Mouse (Mus musculus) urinary bladder, postnatal 25 days (tissue): Measurements from ENCODE around the gene Ear10.
A peak's percentile ranks its signal among the peaks of the same experiment; 100 is the strongest.
"Not testable (repeated sequence)": the region's sequence is repeated elsewhere in the genome, so short reads cannot be mapped to it uniquely, and the experiment has no call there.

Source experiments
- DNase-seq: peaks from one replicate; pipeline ENCODE4 v3.0.0; 2022; ENCODE audit warnings: low spot score

The Ear10 gene

DNA sequence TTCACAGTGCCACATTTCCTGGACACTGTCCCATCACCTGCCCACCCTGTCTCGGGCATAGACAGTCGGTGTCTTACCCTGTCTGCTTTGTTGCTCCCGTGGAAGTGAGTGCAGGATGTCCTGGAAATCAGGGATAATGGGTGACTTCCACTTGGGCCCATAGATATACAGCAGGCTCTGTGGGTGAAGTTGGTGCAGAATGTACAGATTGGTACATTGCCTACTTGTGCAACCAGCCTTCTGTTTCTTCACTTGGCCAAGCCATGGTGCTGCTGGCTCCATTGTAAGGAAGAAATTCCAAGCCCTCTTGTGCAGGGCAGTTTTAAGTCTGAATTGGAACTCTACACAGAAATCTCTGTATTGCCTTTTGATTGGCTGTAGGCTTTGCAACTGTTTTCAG, at the start of gene Ear10:
Gene Ear10, minus strand, starts transcription at position 101 of the 400 bp plus-strand sequence.
- not testable (repeated sequence) for DNase-seq

DNA sequence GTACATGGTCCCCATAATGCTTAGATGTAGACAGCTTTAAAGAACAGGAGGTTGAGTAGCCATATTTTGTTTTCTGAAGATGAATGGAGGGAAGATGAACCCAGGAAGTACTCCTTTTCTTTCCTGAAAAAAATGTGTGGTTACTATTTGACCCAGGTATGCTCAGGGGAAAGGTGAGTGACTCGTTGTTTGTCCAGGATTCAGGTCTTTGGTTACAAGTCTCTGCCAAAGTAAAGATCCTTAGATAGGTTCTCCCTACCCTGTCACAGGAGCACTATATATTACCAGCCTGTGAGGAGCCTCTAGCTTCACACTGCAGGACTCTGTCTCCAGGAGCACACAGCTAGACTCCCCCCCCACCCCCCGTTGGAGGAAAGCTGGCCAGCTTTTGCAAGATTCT, 33.4 kb upstream of the Ear10 start, which contains the start of gene Ang5:
Gene Ang5, plus strand, starts transcription at position 301 of the 400 bp plus-strand sequence.
- DNase-seq, result not testable (repeated sequence)

DNA sequence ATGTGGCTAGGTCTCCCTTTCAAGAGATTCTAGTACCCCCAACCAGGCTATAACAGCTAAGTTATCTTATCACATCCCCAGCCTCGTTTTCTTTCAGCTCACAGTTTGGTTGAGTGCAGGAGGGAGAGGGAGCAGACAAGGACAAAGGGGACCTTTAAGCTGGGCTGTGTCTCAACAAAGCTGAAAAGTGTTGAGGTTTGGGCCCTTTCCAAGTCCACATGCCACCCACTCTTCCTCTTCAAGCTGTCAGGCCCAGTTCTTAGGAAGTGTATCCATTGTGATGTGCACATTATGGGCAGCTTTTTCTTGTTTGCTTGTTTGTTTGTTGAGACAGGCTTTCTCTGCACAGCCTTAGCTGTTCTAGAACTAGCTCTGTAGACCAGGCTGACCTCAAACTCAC, 31.7 kb upstream of the Ear10 start:
- DNase-seq, result not testable (repeated sequence)

DNA sequence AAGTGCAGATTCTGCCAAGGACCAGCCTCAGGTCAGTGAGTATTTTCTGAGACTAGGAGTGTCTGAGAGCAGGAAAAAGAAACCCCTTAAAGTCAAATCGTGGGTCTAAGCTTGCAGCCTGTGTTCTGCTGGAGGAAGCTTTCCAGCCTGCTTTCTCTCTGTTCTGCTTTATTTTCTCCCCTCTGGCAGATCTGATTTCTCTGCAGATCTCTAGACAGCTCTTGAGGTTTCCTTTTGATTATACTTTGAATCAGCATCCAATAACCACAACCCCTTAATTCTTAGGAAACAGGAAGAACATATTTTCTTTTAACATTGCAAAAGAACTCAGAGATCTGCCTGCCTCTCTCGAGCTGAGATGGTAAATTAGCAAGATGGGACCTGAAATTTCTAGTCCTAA, 30.0 kb upstream of the Ear10 start:
- DNase-seq, result not testable (repeated sequence)

DNA sequence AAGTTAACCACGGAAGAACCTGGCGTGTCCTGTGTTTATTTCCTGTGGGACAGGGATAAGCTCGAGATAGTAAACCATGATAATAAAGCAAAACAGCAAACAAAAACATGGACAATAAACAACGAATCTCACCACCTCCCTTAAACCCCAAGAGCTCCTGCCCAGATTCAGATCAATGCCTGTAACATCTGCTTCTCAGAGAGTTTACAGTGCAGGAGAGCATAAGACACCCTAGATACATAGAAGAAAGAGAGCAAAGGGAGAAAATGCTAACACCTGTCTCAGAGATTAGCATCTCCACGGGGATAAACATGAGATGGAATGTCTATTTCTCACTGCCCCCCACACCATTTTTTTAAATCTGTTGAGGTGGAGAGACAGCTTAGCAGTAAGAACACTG, 10.0 kb upstream of the Ear10 start:
- DNase-seq, result not testable (repeated sequence)

DNA sequence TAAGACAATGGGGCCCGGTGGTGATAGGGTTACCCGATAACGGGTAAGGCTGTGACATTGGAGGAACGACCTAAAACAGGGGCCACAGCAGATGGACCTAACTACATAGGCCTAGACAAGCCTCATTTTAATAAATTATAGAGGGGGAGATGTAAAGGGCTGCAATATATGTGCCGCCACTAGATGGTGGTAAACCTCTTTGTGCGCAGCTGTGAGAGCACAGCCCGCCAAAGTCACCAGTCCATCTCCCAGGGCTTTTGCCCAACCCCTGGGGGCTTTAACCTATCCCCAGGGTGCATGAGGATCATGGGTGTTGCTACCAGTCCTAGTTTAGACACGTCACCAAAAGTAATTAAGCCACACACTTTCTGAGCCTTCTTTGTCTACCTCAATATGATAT, 9.6 kb upstream of the Ear10 start:
- peak; percentile 11 for DNase-seq

DNA sequence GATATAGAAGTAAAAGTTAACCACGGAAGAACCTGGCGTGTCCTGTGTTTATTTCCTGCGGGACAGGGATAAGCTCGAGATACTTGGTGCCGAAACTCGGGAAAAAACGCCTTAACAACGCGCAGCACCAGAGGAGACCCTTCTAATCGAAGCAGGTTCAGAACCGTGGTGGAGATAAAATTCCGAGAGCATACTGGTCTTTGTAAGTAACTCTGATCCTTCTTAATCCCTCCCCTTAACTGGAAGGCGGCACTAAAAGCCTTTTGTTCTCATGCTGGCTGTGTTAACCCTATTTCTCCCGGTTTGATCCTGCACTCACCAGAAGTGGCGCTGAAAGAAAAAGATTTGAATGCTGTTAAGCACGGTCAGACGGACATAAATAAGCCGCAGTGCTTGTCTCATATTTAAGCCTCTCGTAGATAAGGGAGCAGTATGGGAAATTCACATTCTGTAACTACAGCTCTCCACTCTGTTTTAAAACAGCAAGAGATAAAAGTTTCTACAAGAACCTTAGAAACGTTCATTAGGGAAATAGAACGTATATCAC, 2.1 kb upstream of the Ear10 start:
- not testable (repeated sequence) for DNase-seq

DNA sequence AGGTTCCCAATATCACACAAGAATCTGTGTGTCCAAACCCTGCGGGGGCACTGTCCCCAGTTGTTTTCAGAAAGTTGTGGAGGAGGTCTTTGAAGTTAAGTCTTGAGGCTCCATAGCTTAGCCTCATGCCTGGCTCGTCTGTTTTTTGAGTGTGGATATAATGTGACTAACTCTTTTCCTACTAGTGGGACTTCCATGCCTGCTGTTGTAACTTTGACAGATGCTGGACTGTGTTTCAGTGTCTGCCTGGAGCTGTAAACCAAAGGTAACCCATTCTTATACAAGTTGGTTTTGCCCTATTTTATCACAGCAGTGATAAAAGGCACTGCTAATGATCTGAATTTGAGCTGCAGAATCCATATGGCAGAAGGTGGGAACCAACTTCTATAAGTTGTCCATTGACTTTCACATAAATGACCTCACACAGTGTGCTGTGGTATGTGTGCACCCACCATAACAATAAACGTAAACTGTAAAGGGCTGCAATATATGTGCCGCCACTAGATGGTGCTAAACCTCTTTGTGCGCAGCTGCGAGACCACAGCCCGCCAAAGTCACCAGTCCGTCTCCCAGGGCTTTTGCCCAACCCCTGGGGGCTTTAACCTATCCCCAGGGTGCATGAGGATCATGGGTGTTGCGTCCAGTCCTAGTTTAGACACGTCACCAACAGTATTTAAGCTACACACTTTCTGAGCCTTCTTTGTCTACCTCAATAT, 1.5 kb upstream of the Ear10 start, which contains the start of gene Gm8113:
Gene Gm8113, plus strand, starts transcription at position 703 of the 716 bp plus-strand sequence.
- peak; percentile 9 for DNase-seq

DNA sequence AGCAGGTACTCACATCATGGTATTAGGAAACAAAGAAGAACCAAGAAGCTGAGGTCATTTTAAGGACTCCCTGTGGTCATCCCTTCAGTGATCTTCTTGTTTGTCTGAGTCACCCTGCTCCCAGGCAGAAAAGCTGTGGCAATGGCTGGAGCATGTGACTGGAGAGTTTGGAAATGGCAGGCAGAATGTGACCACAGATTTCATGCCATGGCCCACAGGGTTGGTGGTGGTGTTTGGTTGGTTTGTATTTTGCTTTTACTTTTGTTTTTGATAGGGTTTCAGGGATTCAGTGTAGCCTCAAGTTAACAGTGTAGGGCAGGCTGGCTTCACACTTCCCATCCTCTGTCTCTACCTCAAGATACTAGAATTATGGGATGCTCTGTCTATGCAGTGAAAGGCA, 5.1 kb downstream of the Ear10 start:
- not testable (repeated sequence) for DNase-seq

DNA sequence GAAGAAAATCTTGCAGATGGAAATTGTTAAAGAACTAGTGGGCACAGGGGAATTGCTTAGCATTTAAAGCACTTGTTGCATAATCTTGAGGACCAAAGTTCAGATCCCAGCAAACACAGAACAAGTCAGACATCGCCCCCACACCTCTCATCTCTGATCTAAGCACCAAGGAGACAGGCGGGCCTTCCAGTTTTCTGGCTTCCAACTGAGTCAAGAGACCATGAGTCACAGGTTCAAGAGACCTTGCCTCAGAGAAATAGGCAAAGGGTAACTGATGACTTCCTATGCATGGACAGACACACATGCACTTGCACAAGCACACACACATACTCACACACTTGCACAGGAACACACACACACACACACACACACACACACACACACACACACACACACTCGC, 24.8 kb downstream of the Ear10 start:
- not testable (repeated sequence) for DNase-seq

DNA sequence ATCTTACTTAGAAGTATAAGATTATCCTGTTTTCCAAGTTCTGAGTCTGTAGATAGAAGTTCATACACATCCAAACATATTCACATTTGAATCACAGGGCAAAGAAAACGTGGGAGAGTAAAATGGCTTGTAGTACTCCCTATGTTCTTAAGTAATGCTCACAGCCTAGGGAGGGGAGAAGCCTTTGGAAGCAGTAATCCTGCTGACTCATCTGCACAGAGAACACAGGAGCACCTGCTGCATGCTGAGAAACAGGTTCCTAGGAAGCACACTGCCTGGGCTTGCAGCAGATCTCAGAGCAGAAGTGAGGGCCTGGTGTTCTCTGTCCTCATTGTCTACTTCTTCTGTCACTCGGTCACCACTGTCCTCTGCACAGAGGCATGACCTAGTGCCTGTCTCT, 28.0 kb downstream of the Ear10 start:
- not testable (repeated sequence) for DNase-seq

DNA sequence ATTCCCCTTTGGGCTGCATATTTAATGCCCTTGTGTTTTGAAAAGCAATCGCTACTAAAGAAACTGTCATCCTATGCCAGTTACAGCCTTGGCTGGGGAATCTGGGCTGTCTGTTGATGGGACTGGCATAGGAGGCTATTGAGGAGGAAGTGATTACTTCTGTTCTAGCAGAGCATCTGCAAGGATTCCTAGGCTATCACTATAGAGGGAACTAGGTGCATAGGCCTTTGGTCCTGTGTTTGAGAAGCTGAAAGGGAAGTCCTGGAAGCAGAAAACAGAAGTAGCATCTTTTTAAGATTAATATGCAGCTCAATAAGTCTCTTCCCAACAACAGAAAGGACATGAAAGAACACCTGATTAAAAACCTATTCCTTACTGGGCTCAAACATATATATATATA, 32.1 kb downstream of the Ear10 start:
- DNase-seq, result not testable (repeated sequence)

DNA sequence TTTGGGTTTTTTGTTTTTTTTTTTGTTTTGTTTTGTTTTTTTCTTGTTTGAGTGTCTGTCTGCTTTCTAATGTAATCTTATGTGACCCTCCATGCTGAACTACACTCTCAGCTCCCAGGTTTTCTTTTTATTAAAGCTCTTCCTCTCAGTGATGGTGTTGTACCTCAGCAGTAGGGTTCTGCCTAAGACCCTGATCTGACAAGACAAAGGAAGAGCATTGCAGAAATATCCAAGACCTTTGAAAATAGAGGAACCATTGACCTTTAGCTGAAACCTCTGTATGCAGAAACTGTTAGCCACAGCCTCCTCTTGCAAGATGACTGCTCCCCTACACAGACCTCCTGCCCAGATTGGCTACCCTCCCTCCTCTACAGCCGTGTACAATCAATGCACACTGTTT, 37.1 kb downstream of the Ear10 start:
- DNase-seq, result not testable (repeated sequence)

DNA sequence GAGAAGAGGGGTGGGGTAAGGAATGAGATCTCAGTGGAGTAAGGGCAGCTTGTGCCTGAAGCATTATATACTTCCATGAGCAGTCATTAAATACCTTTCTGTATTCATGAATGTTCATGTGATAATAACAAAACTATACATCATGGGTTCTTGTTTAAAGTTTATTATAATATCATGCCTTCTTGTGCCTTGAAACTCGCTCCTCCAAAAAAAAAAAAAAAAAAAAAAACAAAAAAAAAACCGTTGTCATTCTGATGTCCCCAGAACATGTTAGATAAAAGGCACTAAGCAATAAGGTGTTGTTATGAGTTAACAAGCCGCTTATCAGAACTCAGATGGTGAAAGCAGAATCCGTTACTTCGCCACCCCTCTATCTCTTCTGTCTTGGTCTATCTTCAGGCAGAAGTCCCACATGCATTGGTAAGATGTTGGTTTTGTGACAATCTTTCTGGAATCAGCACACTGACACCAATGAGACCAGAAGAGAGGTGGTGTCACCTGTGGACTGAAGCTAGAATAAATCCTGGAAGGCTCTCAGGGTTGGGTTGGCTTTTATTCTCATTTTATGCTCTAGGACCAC, 43.3 kb downstream of the Ear10 start:
- not testable (repeated sequence) for DNase-seq

DNA sequence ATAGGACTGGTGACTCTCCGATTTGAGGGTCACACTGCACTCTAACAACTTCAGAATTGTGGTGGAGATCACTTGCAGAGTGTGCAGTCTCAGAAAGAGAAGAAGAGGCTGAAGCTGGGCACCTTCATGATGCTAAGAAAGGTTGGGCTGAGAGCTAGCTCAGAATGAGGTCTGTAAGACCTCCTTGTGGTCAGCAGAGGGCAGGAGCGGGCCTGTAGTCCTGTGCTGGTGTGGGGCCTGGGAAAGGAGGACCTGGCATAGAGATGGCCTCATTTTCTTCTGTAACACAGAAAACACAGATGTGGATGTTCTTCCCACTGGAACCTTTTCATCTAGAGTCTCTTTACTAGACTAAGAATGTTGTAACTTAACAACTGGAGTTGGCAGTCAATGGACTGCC, 45.6 kb downstream of the Ear10 start:
- DNase-seq, result not testable (repeated sequence)

DNA sequence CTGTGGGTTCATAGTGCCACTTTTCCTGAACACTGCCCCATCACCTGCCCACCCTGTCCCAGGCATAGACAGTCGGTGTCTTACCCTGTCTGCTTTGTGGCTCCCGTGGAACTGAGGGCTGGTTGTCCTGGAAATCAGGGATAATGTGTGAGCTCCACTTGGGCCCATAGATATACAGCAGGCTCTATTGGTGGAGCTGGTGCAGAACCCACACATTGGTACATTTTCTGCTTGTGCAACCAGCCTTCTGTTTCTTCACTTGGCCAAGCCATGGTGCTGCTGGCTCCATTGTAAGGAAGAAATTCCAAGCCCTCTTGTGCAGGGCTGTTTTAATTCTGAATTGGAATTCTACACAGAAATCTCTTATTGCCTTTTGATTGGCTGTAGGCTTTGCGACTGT, 47.9 kb downstream of the Ear10 start, which contains the start of gene Ear1:
Gene Ear1, minus strand, starts transcription at position 101 of the 400 bp plus-strand sequence.
- not testable (repeated sequence) for DNase-seq

DNA sequence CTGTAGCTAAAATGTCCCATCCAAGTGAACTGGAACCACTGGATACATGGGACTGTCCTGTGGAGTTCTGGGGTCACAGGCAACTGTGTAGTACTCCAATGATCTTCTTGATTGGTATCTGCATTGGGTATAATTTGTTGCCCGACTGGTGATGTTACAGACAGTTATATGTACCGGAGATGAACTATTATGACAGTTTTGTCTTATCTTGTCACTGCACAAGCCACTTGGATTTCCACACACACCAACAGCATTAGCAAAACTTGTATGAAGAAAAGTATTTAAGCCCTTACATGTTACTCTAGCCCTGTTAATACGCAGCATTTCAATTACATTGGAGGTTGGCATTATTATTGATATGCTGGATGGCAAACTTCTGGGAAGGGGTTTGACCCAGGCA, 48.5 kb downstream of the Ear10 start:
- not testable (repeated sequence) for DNase-seq
